32 mouse cellular contexts compared by ENCODE assay signal in the genomic region with DNA sequence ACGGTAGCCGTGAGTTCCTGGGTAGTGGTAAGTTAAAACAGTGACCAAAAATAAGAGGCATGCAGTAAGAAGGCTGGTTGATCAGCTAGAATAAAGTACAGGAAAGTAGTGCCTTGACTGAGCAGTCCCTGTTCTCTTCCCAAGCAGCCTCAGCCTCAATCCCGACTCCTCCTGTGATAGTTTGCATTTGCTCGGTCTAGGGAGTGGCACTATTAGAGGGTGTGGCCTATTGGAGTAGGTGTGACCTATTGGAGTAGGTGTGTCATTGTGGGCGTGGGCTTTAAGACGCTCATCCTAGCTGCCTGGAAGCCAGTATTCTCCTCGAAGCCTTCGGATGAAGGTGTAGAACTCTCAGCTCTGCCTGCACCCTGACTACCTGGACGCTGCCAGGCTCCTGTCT. TPM values are rescaled to one million over a fixed set of nuclear protein-coding genes. Genes with fewer than 3 reads are reported as not detected.
"Had no signal": no experiment of that assay in that cellular context is flagged by ENCODE, and none has a peak within 500 bp of the region (broad histone marks: within the 10 kb centered on the region; RNA-seq: fewer than 3 reads in every experiment).

No protein-coding gene starts in this region.

- H3K27me3 ChIP-seq: limb, embryonic 12.5 days; limb, embryonic 15.5 days; liver, embryonic 13.5 days; midbrain, embryonic 13.5 days; neural tube, embryonic 13.5 days; stomach, embryonic 15.5 days had no signal

- H3K9ac ChIP-seq: limb, embryonic 12.5 days; limb, embryonic 15.5 days; liver, embryonic 13.5 days; midbrain, embryonic 13.5 days; neural tube, embryonic 13.5 days; stomach, embryonic 15.5 days had no signal

- H3K4me1 ChIP-seq: midbrain, embryonic 13.5 days had no signal

- H3K27ac ChIP-seq: kidney, postnatal 0 days; layer of hippocampus, adult 2 months; limb, embryonic 12.5 days; limb, embryonic 15.5 days; liver, embryonic 13.5 days; midbrain, embryonic 13.5 days; neural tube, embryonic 13.5 days; stomach, embryonic 15.5 days had no signal

- H3K9me3 ChIP-seq: limb, embryonic 15.5 days; liver, embryonic 13.5 days; midbrain, embryonic 13.5 days; stomach, embryonic 15.5 days had no signal

- DNase-seq: kidney, adult 2 months; kidney, postnatal 25 days; layer of hippocampus, adult 9-11 months; liver, embryonic 13.5 days; lung, adult 2 months; lung, postnatal 14 days; lung, postnatal 4 days; retina, postnatal 1 day; right cerebral cortex, postnatal 25 days; spleen, adult 18-20 months; thymus, adult 18-20 months; thymus, postnatal 36 days had no signal

- H3K36me3 ChIP-seq: limb, embryonic 12.5 days; limb, embryonic 15.5 days; liver, embryonic 13.5 days; midbrain, embryonic 13.5 days; neural tube, embryonic 13.5 days; stomach, embryonic 15.5 days had no signal

- ATAC-seq: midbrain, embryonic 13.5 days; midbrain, embryonic 16.5 days had no signal

- H3K4me3 ChIP-seq: layer of hippocampus, adult 2 months; limb, embryonic 12.5 days; limb, embryonic 15.5 days; liver, embryonic 13.5 days; midbrain, embryonic 13.5 days; myocyte; neural tube, embryonic 13.5 days; stomach, embryonic 15.5 days had no signal

- H3K4me2 ChIP-seq: limb, embryonic 12.5 days; limb, embryonic 15.5 days; liver, embryonic 13.5 days; midbrain, embryonic 13.5 days; neural tube, embryonic 13.5 days; stomach, embryonic 15.5 days had no signal

RNA-seq across cellular contexts. Expression of a gene that starts 16.4 kb away (rescaled TPM):
- total RNA-seq: layer of hippocampus, adult 2 months; layer of hippocampus, postnatal 25 days; left cerebral cortex, adult 18-20 months; megakaryocyte progenitor cell, adult 5-6 weeks; megakaryocyte-erythroid progenitor cell, adult 5-6 weeks; monocyte, adult 5-6 weeks; neutrophil, adult 5-6 weeks had no signal
- polyA plus RNA-seq: kidney, adult 2 months; kidney, embryonic 14.5 days; kidney, postnatal 0 days; large intestine, adult 2 months; limb, embryonic 12.5 days; limb, embryonic 15.5 days; liver, embryonic 13.5 days; liver, embryonic 16.5 days; lung, adult 2 months; lung, embryonic 16.5 days; midbrain, embryonic 13.5 days; midbrain, embryonic 16.5 days; myocyte; neural tube, embryonic 13.5 days; stomach, embryonic 15.5 days had no signal

RNA-seq across cellular contexts. Expression of a gene that starts 20.8 kb away (rescaled TPM):
- total RNA-seq: layer of hippocampus, adult 2 months; layer of hippocampus, postnatal 25 days; left cerebral cortex, adult 18-20 months; left cerebral cortex, postnatal 25 days; megakaryocyte progenitor cell, adult 5-6 weeks; megakaryocyte-erythroid progenitor cell, adult 5-6 weeks; monocyte, adult 5-6 weeks; neutrophil, adult 5-6 weeks had no signal
- polyA plus RNA-seq: kidney, adult 2 months; kidney, embryonic 14.5 days; kidney, postnatal 0 days; large intestine, adult 2 months; limb, embryonic 12.5 days; limb, embryonic 15.5 days; liver, embryonic 13.5 days; liver, embryonic 16.5 days; lung, adult 2 months; lung, embryonic 16.5 days; midbrain, embryonic 13.5 days; midbrain, embryonic 16.5 days; myocyte; neural tube, embryonic 13.5 days; stomach, embryonic 15.5 days had no signal

RNA-seq across cellular contexts. Expression of a gene that starts 46.3 kb away (rescaled TPM):
- total RNA-seq: monocyte, adult 5-6 weeks had no signal
